Mouse (Mus musculus): ENCODE measurements around the gene Shpk. TPM values are rescaled to one million over a fixed set of nuclear protein-coding genes. Genes with fewer than 3 reads are reported as not detected.

Gene Shpk
- polyA plus RNA-seq, 1 experiment: 0.93 TPM

GRCm38 (mm10) chr11:73176608-73177508, 22.4 kb upstream of the Shpk start, which contains the start of the genes Emc6 and Tax1bp3:
TSS of gene Emc6 (minus strand) at chr11:73177037.
TSS of gene Tax1bp3 (plus strand) at chr11:73177083.
- H3K27me3 ChIP-seq (ENCODE audit: control insufficient read depth, insufficient read depth, low read length, poor library complexity, severe bottlenecking): no peaks in the 10 kb centered on the region
- peaks cover 3% of the 10 kb centered on the region for H3K4me1 ChIP-seq (ENCODE audit: control insufficient read depth, insufficient read depth, low read length)
- TF ChIP-seq POLR2A (IDR thresholded peaks at IDR 0.05; ENCODE audit: insufficient read depth, low read length): no peak
- TF ChIP-seq EP300 (IDR thresholded peaks at IDR 0.05; ENCODE audit: insufficient read depth, low read depth, low read length): 0 out of 2 replicates have a peak, but pooled peaks have one; percentile 41
- H3K36me3 ChIP-seq (ENCODE audit: control insufficient read depth, insufficient read depth, low read length, poor library complexity, severe bottlenecking): peaks cover 6% of the 10 kb centered on the region; the same call in 1 of the 2 replicates
- H3K9ac ChIP-seq (ENCODE audit: low read depth, poor library complexity, severe bottlenecking): peak within 1 kb of the TSS; percentile 93
- no peaks in the 10 kb centered on the region for H3K9me3 ChIP-seq (replicated peaks; ENCODE audit: control insufficient read depth, insufficient read depth, low read length, poor library complexity, severe bottlenecking)
- peak within 1 kb of the TSS; percentile 79 for H3K4me3 ChIP-seq (ENCODE audit: low read depth, low read length)
- peak within 1 kb of the TSS; percentile 23; the same call in 1 of the 2 replicates for H3K27ac ChIP-seq (ENCODE audit: insufficient read depth, low read length)

- TF ChIP-seq POLR2A (IDR thresholded peaks at IDR 0.05; ENCODE audit: insufficient read depth, low read length): no peak
- H3K4me3 ChIP-seq (ENCODE audit: low read depth, low read length): peak overlapping the region; percentile 77
- H3K36me3 ChIP-seq (ENCODE audit: control insufficient read depth, insufficient read depth, low read length, poor library complexity, severe bottlenecking): peaks cover 6% of the 10 kb centered on the region; the same call in 1 of the 2 replicates
- no peaks in the 10 kb centered on the region for H3K9me3 ChIP-seq (replicated peaks; ENCODE audit: control insufficient read depth, insufficient read depth, low read length, poor library complexity, severe bottlenecking)
- no peaks in the 10 kb centered on the region for H3K27me3 ChIP-seq (ENCODE audit: control insufficient read depth, insufficient read depth, low read length, poor library complexity, severe bottlenecking)
- H3K27ac ChIP-seq (ENCODE audit: insufficient read depth, low read length): peak overlapping the region; percentile 23; the same call in 1 of the 2 replicates
- peak overlapping the region; percentile 43 for H3K9ac ChIP-seq (ENCODE audit: low read depth, poor library complexity, severe bottlenecking)
- peaks cover 3% of the 10 kb centered on the region for H3K4me1 ChIP-seq (ENCODE audit: control insufficient read depth, insufficient read depth, low read length)
These were observed 21.8 kb upstream of the Shpk start for GRCm38 (mm10) chr11:73177509-73177875.

GRCm38 (mm10) chr11:73177895-73178294, 21.4 kb upstream of the Shpk start:
- H3K4me1 ChIP-seq (ENCODE audit: control insufficient read depth, insufficient read depth, low read length): peaks cover 3% of the 10 kb centered on the region
- H3K27ac ChIP-seq (ENCODE audit: insufficient read depth, low read length): no peak overlapping the region
- no peak for TF ChIP-seq CTCF (IDR thresholded peaks at IDR 0.05; ENCODE audit: low read depth, low read length)

GRCm38 (mm10) chr11:73185872-73186615, 13.2 kb upstream of the Shpk start:
- Histone ChIP-seq H3K27me3 (ENCODE audit: control insufficient read depth, insufficient read depth, low read length, poor library complexity, severe bottlenecking) (no peaks in the 10 kb centered on the region), H3K9me3 (replicated peaks; ENCODE audit: control insufficient read depth, insufficient read depth, low read length, poor library complexity, severe bottlenecking) (no peaks in the 10 kb centered on the region), H3K27ac (ENCODE audit: insufficient read depth, low read length) (no peak overlapping the region), H3K36me3 (ENCODE audit: control insufficient read depth, insufficient read depth, low read length, poor library complexity, severe bottlenecking) (no peaks in the 10 kb centered on the region), H3K9ac (ENCODE audit: low read depth, poor library complexity, severe bottlenecking) (no peak overlapping the region), H3K4me1 (ENCODE audit: control insufficient read depth, insufficient read depth, low read length) (no peaks in the 10 kb centered on the region), H3K4me3 (ENCODE audit: low read depth, low read length) (no peak overlapping the region)
- TF ChIP-seq CTCF (IDR thresholded peaks at IDR 0.05; ENCODE audit: low read depth, low read length) (no peak), EP300 (IDR thresholded peaks at IDR 0.05; ENCODE audit: insufficient read depth, low read depth, low read length) (no peak), POLR2A (IDR thresholded peaks at IDR 0.05; ENCODE audit: insufficient read depth, low read length) (no peak)

More at GRCm38 (mm10) chr11:73177895-73178294, 21.4 kb upstream of the Shpk start:
- H3K4me3 ChIP-seq (ENCODE audit: low read depth, low read length): peak overlapping the region; percentile 77
- peaks cover 6% of the 10 kb centered on the region; the same call in 1 of the 2 replicates for H3K36me3 ChIP-seq (ENCODE audit: control insufficient read depth, insufficient read depth, low read length, poor library complexity, severe bottlenecking)
- peak overlapping the region; percentile 43 for H3K9ac ChIP-seq (ENCODE audit: low read depth, poor library complexity, severe bottlenecking)
- no peaks in the 10 kb centered on the region for H3K27me3 ChIP-seq (ENCODE audit: control insufficient read depth, insufficient read depth, low read length, poor library complexity, severe bottlenecking)
- H3K9me3 ChIP-seq (replicated peaks; ENCODE audit: control insufficient read depth, insufficient read depth, low read length, poor library complexity, severe bottlenecking): no peaks in the 10 kb centered on the region

- Histone ChIP-seq H3K27me3 (ENCODE audit: control insufficient read depth, insufficient read depth, low read length, poor library complexity, severe bottlenecking) (no peaks in the 10 kb centered on the region), H3K4me1 (ENCODE audit: control insufficient read depth, insufficient read depth, low read length) (no peaks in the 10 kb centered on the region), H3K27ac (ENCODE audit: insufficient read depth, low read length) (no peak overlapping the region), H3K36me3 (ENCODE audit: control insufficient read depth, insufficient read depth, low read length, poor library complexity, severe bottlenecking) (no peaks in the 10 kb centered on the region; the same call in 1 of the 2 replicates), H3K4me3 (ENCODE audit: low read depth, low read length) (no peak overlapping the region), H3K9ac (ENCODE audit: low read depth, poor library complexity, severe bottlenecking) (no peak overlapping the region), H3K9me3 (replicated peaks; ENCODE audit: control insufficient read depth, insufficient read depth, low read length, poor library complexity, severe bottlenecking) (no peaks in the 10 kb centered on the region)
- TF ChIP-seq CTCF (IDR thresholded peaks at IDR 0.05; ENCODE audit: low read depth, low read length) (no peak), EP300 (IDR thresholded peaks at IDR 0.05; ENCODE audit: insufficient read depth, low read depth, low read length) (no peak), POLR2A (IDR thresholded peaks at IDR 0.05; ENCODE audit: insufficient read depth, low read length) (no peak)
These were observed 12.0 kb upstream of the Shpk start for GRCm38 (mm10) chr11:73187231-73187630.
